ENCODE assay signal across 10 mouse cellular contexts in genomic region chr10:82851751-82852150, GRCm38 (mm10). TPM values are rescaled to one million over a fixed set of nuclear protein-coding genes. Genes with fewer than 3 reads are reported as not detected.
"Had no signal": no experiment of that assay in that cellular context is flagged by ENCODE, and none has a peak within 500 bp of the region (broad histone marks: within the 10 kb centered on the region; RNA-seq: fewer than 3 reads in every experiment).

No protein-coding gene starts in this region.

- H3K9me3 ChIP-seq: limb, embryonic 12.5 days; liver, embryonic 13.5 days; neural tube, embryonic 12.5 days had no signal

- ATAC-seq: liver, postnatal 0 days had no signal

- H3K4me2 ChIP-seq: limb, embryonic 12.5 days; liver, embryonic 13.5 days; neural tube, embryonic 12.5 days had no signal

- H3K4me3 ChIP-seq: limb, embryonic 12.5 days; liver, embryonic 13.5 days; neural tube, embryonic 12.5 days had no signal

- H3K36me3 ChIP-seq: limb, embryonic 12.5 days; liver, embryonic 13.5 days; neural tube, embryonic 12.5 days had no signal

- H3K9ac ChIP-seq: limb, embryonic 12.5 days; liver, embryonic 13.5 days; liver, postnatal 0 days; neural tube, embryonic 12.5 days had no signal

- H3K27me3 ChIP-seq: limb, embryonic 12.5 days; liver, embryonic 13.5 days; neural tube, embryonic 12.5 days had no signal

- H3K4me1 ChIP-seq: liver, embryonic 13.5 days had no signal

- H3K27ac ChIP-seq: limb, embryonic 12.5 days; liver, embryonic 13.5 days; neural tube, embryonic 12.5 days had no signal

- DNase-seq: kidney, postnatal 14 days; layer of hippocampus, postnatal 36 days; liver; liver, embryonic 13.5 days; liver, postnatal 0 days; midbrain, embryonic 14.5 days; thymus, adult 18-20 months; thymus, postnatal 14 days had no signal

RNA-seq across cellular contexts. Expression of gene Eid3, which starts 14.7 kb away (rescaled TPM):
- polyA plus RNA-seq: liver, postnatal 0 days had no signal
